Mouse (Mus musculus) left cerebral cortex, adult 8-10 months (tissue): ENCODE data around the gene Adora2b. TPM values are rescaled to one million over a fixed set of nuclear protein-coding genes. Genes with fewer than 3 reads are reported as not detected.

Source experiments
- total RNA-seq, 4 experiments: library from RNA; stranded (reverse); gene quantifications; 2 replicates each; pipeline ENCODE4 v1.2.4; 2022

The Adora2b gene
- total RNA-seq, 4 experiments from 2014 or later: 6.2 to 8.1 (median 7.1) TPM

Other genes starting within 250 kb of the Adora2b start
- 10 to 100 TPM; 17.2 to 22.7 (median 18.7) TPM for gene Zswim7, start 32.4 kb downstream of the Adora2b start, total RNA-seq
- 10 to 100 TPM; 82.4 to 93.4 (median 88.3) TPM for gene Ttc19, start 32.5 kb downstream of the Adora2b start, total RNA-seq
- 1 to 10 TPM; 4.7 to 6.6 (median 5.9) TPM for gene Pigl, start 209.5 kb downstream of the Adora2b start, total RNA-seq
- 100 to 1,000 TPM; 238 to 310 (median 267) TPM for gene Ncor1, start 209.6 kb downstream of the Adora2b start, total RNA-seq